Mouse (Mus musculus) embryonic facial prominence, embryonic 15.5 days (tissue): ENCODE measurements around the gene Ctsw. TPM values are rescaled to one million over a fixed set of nuclear protein-coding genes. Genes with fewer than 3 reads are reported as not detected.

Experiments
- ATAC-seq: fragments of 200-750 bp; cut with Nextera tagmentation; 2 replicates; pipeline ENCODE4 v1.8.0; 2017; ENCODE audit warnings: low read depth, moderate TSS enrichment; ENCODE audit not compliant: insufficient number of reproducible peaks, low FRiP score, low TSS enrichment
- H3K27ac ChIP-seq: fragments of 300-500 bp; sonication (generic); replicated peaks from 2 replicates; pipeline ENCODE4 v1.5.1; 2015; ENCODE audit warnings: mild to moderate bottlenecking, inconsistent platforms
- H3K27me3 ChIP-seq: fragments of 300-500 bp; sonication (generic); 2 replicates; pipeline ENCODE4 v1.6.1; 2015; ENCODE audit warnings: inconsistent platforms
- H3K36me3 ChIP-seq: fragments of 300-500 bp; sonication (generic); 2 replicates; pipeline ENCODE4 v1.6.1; 2015; ENCODE audit warnings: mild to moderate bottlenecking, inconsistent platforms
- H3K4me1 ChIP-seq: fragments of 300-500 bp; sonication (generic); 2 replicates; pipeline ENCODE4 v1.6.1; 2015; ENCODE audit warnings: inconsistent platforms
- H3K4me2 ChIP-seq: fragments of 300-500 bp; sonication (generic); replicated peaks from 2 replicates; pipeline ENCODE4 v1.6.1; 2015; ENCODE audit warnings: mild to moderate bottlenecking, inconsistent platforms
- H3K4me3 ChIP-seq: fragments of 300-500 bp; sonication (generic); replicated peaks from 2 replicates; pipeline ENCODE4 v1.5.1; 2015; ENCODE audit warnings: mild to moderate bottlenecking, inconsistent platforms
- H3K9ac ChIP-seq: fragments of 300-500 bp; sonication (generic); 2 replicates; pipeline ENCODE4 v1.6.1; 2015; ENCODE audit warnings: inconsistent platforms
- H3K9me3 ChIP-seq: fragments of 300-500 bp; sonication (generic); replicated peaks from 2 replicates; pipeline ENCODE4 v1.6.1; 2016; ENCODE audit warnings: inconsistent platforms
- WGBS: fragments of 180-500 bp; shearing (Covaris S2); methylation state at CpG from one replicate; pipeline ENCODE4 v1.1.7; 2015; 5-methylcytosine and 5-hydroxymethylcytosine counted together
- polyA plus RNA-seq: library from polyadenylated mRNA; unstranded; fragments of >200 nt; fragmentation: Nextera tagmentation; extraction: Ambion mirVana; gene quantifications from 2 replicates; pipeline ENCODE4 v1.2.1, GENCODE M21; 2015

The Ctsw gene
- polyA plus RNA-seq, 1 experiment from 2014 or later: 1.4 TPM

- H3K27me3 ChIP-seq: no peaks in the 10 kb centered on the region
- no peak overlapping the region for H3K9ac ChIP-seq
- H3K4me1 ChIP-seq: peaks cover 34% of the 10 kb centered on the region
- H3K4me3 ChIP-seq: no peak overlapping the region; the same call in 1 of the 2 replicates
- peak overlapping the region; percentile 39; the same call in 1 of the 2 replicates for H3K27ac ChIP-seq
- H3K9me3 ChIP-seq: no peaks in the 10 kb centered on the region
- H3K36me3 ChIP-seq: peaks cover 49% of the 10 kb centered on the region
- H3K4me2 ChIP-seq: peak overlapping the region; percentile 86; the same call in 1 of the 2 replicates
- 74% methylated on average over 8 of the region's 8 CpGs for WGBS
- ATAC-seq: no peak
These were observed 18.0 kb upstream of the Ctsw start for GRCm38 (mm10) chr19:5486286-5486685.

GRCm38 (mm10) chr19:5485821-5486220 lies 17.5 kb upstream of the Ctsw start:
- no peaks in the 10 kb centered on the region for H3K27me3 ChIP-seq
- H3K9me3 ChIP-seq: no peaks in the 10 kb centered on the region
- no peak overlapping the region for H3K4me2 ChIP-seq
- peaks cover 54% of the 10 kb centered on the region for H3K36me3 ChIP-seq
- 91% methylated on average over 7 of the region's 7 CpGs for WGBS
- H3K4me3 ChIP-seq: no peak overlapping the region
- H3K4me1 ChIP-seq: peaks cover 34% of the 10 kb centered on the region
- peak overlapping the region; percentile 39; the same call in 1 of the 2 replicates for H3K27ac ChIP-seq
- ATAC-seq: no peak
- no peak overlapping the region for H3K9ac ChIP-seq

DNA sequence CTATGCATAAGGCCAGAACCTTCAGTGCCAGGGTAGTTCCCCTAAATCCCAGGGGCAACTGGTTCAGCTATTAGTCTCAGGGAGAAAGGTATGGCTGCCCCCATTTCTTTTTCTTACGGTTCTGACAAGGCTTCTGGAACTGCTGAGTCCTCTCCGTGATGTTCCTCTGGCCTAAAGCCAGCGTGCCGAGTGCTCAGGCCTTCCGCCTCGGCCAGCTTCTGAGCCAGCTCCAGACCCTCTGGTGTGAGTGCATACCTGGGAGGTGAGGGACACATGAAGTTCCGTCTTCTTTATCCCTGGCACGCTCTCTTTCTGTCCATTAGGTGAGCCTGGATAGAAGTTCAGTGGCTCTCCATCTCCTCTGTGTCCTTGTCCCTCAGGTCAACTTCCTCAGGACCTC lies 17.1 kb upstream of the Ctsw start:
- Histone ChIP-seq H3K4me3 (no peak overlapping the region), H3K27me3 (no peaks in the 10 kb centered on the region), H3K36me3 (peaks cover 58% of the 10 kb centered on the region), H3K4me2 (no peak overlapping the region), H3K9me3 (no peaks in the 10 kb centered on the region), H3K27ac (no peak overlapping the region), H3K4me1 (peaks cover 34% of the 10 kb centered on the region), H3K9ac (no peak overlapping the region)
- ATAC-seq: no peak
- 92% methylated on average over 8 of the region's 8 CpGs for WGBS

DNA sequence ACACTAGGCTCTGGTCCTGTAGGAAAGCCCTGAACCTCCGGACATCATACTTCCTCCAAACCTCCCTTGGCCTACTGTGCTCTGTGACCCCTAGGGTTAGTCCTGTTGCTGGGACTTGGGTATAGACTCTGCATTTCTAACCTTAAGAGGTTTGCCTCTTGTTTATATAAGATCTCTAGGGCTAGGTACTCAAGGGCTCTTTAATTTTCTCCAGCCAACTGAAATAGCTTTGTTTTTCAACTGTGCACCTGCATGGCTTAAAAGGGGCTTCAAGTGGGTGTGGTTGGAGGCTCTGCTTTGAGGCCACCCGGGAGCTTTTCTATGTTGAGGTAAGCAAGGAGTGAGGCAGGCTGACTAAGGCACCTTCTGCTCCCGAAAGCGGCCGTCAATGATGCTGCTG lies 16.2 kb upstream of the Ctsw start:
- no peak for ATAC-seq
- Histone ChIP-seq H3K9ac (no peak overlapping the region), H3K4me2 (no peak overlapping the region), H3K36me3 (peaks cover 67% of the 10 kb centered on the region), H3K4me1 (peaks cover 29% of the 10 kb centered on the region), H3K27ac (no peak overlapping the region), H3K4me3 (no peak overlapping the region), H3K27me3 (no peaks in the 10 kb centered on the region), H3K9me3 (no peaks in the 10 kb centered on the region)
- 90% methylated on average over 5 of the region's 5 CpGs for WGBS

GRCm38 (mm10) chr19:5483386-5484359 lies 15.4 kb upstream of the Ctsw start:
- 91% methylated on average over 19 of the region's 19 CpGs for WGBS
- ATAC-seq: no peak
- Histone ChIP-seq H3K36me3 (peaks cover 75% of the 10 kb centered on the region), H3K27me3 (no peaks in the 10 kb centered on the region), H3K9me3 (no peaks in the 10 kb centered on the region), H3K27ac (no peak overlapping the region), H3K4me2 (no peak overlapping the region), H3K4me3 (no peak overlapping the region), H3K4me1 (peaks cover 22% of the 10 kb centered on the region), H3K9ac (no peak overlapping the region)

- peaks cover 97% of the 10 kb centered on the region for H3K36me3 ChIP-seq
- 86% methylated on average over 10 of the region's 10 CpGs for WGBS
- no peak for ATAC-seq
These were observed 13.1 kb upstream of the Ctsw start for GRCm38 (mm10) chr19:5481398-5481797.

DNA sequence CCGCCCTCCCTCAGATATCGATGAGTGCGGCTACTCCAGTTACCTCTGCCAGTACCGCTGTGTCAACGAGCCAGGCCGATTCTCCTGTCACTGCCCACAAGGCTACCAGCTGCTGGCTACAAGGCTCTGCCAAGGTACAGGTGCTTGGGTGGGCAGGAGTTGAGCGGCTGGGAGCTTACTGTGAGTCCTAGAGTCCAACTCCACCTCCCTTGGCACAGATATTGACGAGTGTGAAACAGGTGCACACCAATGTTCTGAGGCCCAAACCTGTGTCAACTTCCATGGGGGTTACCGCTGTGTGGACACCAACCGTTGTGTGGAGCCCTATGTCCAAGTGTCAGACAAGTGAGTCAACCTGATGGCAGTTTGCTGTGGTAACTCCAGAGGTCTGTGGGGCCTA lies 11.7 kb upstream of the Ctsw start:
- H3K9me3 ChIP-seq: no peaks in the 10 kb centered on the region
- no peak overlapping the region for H3K27ac ChIP-seq
- H3K9ac ChIP-seq: no peak overlapping the region
- ATAC-seq: no peak
- peaks cover 25% of the 10 kb centered on the region for H3K4me1 ChIP-seq
- peaks cover 85% of the 10 kb centered on the region for H3K36me3 ChIP-seq
- WGBS: 90% methylated on average over 10 of the region's 10 CpGs
- no peak overlapping the region for H3K4me2 ChIP-seq
- no peaks in the 10 kb centered on the region for H3K27me3 ChIP-seq
- H3K4me3 ChIP-seq: no peak overlapping the region

More at GRCm38 (mm10) chr19:5481398-5481797, 13.1 kb upstream of the Ctsw start:
- Histone ChIP-seq H3K9me3 (no peaks in the 10 kb centered on the region), H3K27me3 (no peaks in the 10 kb centered on the region), H3K9ac (no peak overlapping the region), H3K27ac (no peak overlapping the region), H3K4me3 (no peak overlapping the region), H3K4me2 (no peak overlapping the region), H3K4me1 (peaks cover 17% of the 10 kb centered on the region)

- no peak overlapping the region for H3K4me2 ChIP-seq
- no peak overlapping the region for H3K4me3 ChIP-seq
- ATAC-seq: no peak
- H3K9ac ChIP-seq: no peak overlapping the region
- no peaks in the 10 kb centered on the region for H3K9me3 ChIP-seq
- H3K4me1 ChIP-seq: peaks cover 39% of the 10 kb centered on the region
- 85% methylated on average over 18 of the region's 18 CpGs for WGBS
- no peaks in the 10 kb centered on the region for H3K27me3 ChIP-seq
- no peak overlapping the region for H3K27ac ChIP-seq
- peaks cover 63% of the 10 kb centered on the region for H3K36me3 ChIP-seq
These were observed 9.5 kb upstream of the Ctsw start for GRCm38 (mm10) chr19:5477668-5478300.

DNA sequence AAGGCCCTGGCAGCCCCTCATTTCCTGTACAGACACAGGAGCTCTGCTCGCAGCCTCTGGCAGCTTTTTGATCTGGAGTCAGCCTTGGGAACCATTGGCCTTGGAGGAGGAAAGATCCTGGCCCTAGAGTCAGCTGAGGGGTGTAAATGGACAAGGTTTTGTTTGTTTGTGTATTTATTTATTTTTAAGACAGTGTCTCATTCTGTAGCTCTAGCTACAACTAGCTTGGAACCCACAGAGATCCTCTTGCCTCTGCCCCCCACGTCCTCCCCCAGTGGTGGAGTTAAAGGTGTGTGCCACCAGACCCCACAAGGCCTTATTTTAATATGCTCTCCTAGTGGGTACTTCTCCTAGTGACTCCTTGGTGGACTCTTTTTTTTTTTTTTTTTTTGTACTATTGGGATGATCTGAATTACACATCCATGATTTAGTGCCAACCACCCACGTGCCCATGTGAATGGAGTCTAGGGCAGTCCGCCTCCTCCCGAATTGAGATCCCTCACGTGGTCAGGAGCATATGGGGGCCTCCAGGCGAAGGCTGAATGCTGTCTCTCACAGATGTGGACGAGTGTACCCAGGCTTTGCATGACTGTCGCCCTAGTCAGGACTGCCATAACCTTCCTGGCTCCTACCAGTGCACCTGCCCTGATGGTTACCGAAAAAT lies 8.8 kb upstream of the Ctsw start:
- Histone ChIP-seq H3K4me1 (peaks cover 39% of the 10 kb centered on the region), H3K9ac (no peak overlapping the region), H3K27ac (no peak overlapping the region), H3K4me2 (no peak overlapping the region), H3K27me3 (no peaks in the 10 kb centered on the region), H3K36me3 (peaks cover 56% of the 10 kb centered on the region), H3K4me3 (0 out of 2 replicates have a peak overlapping the region, but pooled peaks have one; percentile 7), H3K9me3 (no peaks in the 10 kb centered on the region)
- ATAC-seq: no peak
- WGBS: 79% methylated on average over 10 of the region's 10 CpGs

- peaks cover 39% of the 10 kb centered on the region for H3K4me1 ChIP-seq
- 14% methylated on average over 13 of the region's 13 CpGs for WGBS
- H3K27ac ChIP-seq: peak overlapping the region; percentile 93
- peak; percentile 12; the same call in 1 of the 2 replicates for ATAC-seq
- H3K9ac ChIP-seq: peak overlapping the region; percentile 74
- no peaks in the 10 kb centered on the region for H3K27me3 ChIP-seq
- no peaks in the 10 kb centered on the region for H3K9me3 ChIP-seq
- peaks cover 37% of the 10 kb centered on the region for H3K36me3 ChIP-seq
- peak overlapping the region; percentile 82 for H3K4me2 ChIP-seq
- peak overlapping the region; percentile 65 for H3K4me3 ChIP-seq
These were observed 6.9 kb upstream of the Ctsw start for GRCm38 (mm10) chr19:5475069-5475714.
